Mouse (Mus musculus): ENCODE measurements around the gene Prkn.

The Prkn gene

DNA sequence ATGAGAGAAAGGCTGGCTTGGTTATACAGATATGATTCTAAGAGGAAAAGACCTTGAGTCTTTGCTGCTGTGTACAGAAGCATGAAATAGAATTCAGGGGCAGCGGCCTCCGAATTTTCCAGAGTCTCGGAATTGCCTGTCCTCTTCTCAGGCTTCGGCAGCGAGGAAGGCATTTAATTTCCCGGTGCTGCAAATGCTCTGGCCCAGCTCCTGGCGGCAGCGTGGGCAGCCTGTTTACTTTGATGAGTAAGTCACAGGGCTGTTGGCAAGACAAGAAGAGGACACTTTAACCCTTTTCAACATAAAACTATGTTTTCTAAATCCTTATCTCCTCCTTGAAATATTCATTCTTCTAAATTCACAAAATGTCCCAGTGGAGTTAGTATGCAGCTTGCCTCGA, 462.9 kb downstream of the Prkn start:
- DNase-seq = no peak

GRCm38 (mm10) chr17:11309843-11310242, 469.7 kb downstream of the Prkn start:
- DNase-seq = no peak

GRCm38 (mm10) chr17:11314163-11314562, 474.0 kb downstream of the Prkn start:
- DNase-seq = no peak

GRCm38 (mm10) chr17:11315675-11316074, 475.5 kb downstream of the Prkn start:
- DNase-seq = no peak

- DNase-seq = no peak
Measured at GRCm38 (mm10) chr17:11318946-11319345, 478.8 kb downstream of the Prkn start.

DNA sequence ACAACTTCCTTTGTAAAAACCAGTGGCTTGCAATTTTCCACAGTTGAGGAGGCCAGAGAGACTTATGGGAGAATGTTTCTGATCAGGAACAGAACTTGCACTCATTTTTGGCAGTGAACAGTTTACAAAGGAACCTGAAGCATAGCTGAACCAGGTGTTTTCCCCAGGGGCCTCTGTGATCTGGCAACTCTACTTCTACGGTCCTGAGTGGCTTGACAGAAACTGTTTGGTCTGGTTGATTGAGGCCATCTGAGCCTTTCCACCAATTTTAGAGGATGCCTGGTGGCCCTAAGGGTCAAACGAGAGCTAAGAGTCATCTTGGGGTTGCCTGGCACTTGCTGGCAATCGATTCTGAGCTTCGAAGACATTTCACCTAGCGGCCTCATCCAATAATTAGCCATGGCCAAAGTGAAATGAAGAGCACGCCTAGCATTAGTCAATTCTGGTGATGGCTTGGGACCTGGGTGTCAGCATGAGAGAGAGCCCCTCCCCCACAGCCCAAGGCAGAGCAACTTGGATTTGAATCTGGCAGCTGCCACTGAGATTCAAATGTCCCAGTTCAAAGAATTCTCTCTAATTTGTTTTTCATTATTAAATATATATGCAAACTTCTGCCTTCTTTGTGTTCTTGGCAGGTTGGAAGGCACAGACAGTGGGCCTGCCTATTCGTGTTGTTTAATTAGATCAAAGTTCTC, 479.6 kb downstream of the Prkn start:
- DNase-seq = no peak

DNA sequence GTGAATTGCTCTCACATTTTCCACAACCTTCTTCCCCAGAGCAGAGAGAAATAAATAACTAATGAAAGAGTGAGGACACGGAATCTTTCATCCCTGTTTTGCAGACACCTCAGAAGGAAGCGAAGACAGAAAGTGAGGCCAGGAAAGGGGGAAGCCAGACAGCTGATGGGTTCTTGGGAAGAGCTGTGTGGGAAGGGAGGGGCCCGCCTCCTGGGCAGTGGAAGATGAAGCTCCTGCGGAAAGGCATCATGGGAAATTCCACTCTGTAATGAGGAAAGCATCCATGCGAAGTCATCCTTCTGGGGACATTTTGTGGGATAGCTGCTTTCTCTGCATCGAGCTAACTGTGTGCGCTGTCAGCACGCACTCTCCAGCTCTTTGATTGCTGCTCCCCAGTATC, 491.9 kb downstream of the Prkn start:
- DNase-seq = no peak

DNA sequence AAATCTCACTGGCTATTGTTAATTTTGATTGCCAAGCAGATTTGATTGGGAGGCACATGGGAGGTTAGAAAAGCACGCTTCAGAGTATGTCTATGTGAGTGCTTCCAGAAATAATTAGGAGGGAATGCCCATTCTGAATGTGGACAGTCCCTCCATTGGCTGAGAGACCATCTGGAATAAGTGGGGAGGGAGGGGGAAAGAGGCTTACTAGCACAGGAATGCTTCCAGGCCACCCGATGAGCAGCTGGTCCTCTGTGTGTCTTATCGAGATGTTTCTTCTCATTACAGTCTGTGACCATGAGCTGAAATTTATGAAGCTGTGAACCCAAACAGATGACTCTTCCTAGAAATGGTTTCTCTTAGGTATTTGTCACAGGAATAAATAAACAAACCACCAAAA, 493.6 kb downstream of the Prkn start:
- no peak for DNase-seq

DNA sequence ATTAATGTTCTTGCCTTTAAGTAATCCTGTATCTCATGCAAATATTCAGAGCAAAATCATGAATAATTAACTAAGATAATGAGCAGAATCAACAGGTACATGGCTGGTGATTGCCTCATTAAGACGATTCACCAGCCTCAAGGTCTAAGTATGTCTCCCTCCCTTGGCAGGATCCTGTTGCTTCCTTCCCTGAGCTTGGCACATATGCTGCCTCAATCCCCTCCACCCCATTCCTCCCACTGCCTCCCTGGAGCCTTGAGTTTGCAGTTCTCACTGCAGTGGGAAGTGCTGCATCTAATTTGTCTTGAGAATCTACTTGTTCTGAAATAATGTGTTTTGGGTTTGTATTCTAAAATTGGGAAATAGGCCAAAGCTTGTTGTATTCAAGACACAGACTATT, 496.0 kb downstream of the Prkn start:
- no peak for DNase-seq

GRCm38 (mm10) chr17:11340368-11340767, 500.2 kb downstream of the Prkn start:
- no peak for DNase-seq

DNA sequence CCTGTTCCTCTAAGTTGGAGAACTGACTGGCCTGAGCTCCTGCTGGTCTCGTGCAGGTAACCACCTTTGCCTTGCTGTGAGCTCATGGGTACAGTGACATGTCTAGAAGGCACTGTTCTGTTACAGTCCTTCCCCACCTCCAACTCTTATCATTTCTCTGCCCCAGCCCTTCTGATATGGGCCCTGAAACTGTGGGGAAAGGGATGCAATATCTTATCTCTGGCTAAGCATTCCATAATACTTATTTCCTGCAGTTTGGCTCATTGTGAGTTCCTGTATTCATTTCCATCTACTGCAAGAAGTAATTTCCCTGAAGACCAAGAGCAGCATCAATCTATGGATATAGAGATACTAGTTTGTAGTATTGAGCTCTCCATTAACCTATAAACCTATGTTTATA, 506.1 kb downstream of the Prkn start:
- DNase-seq = no peak

GRCm38 (mm10) chr17:11352778-11353552, 512.8 kb downstream of the Prkn start:
- DNase-seq = no peak

DNA sequence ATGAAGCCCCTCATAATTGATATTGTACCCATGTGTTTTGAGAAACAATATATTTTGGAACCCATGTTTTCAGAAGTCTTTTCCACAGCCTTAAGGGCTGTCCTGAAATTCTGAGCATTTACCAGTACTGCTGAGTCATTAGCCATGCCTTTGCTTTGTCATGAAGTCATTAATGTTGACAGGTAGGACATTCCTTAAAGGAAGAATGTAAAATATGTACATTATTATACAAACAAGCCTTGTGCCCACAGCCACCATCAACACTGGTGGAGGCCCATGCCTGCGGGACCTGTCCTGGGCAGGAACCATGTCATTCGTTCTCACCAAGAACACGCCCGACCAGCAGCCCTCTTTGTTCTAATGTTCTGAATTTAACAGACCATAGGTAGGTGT, 513.4 kb downstream of the Prkn start:
- no peak for DNase-seq

- DNase-seq = no peak
Measured at GRCm38 (mm10) chr17:11354348-11354747, 514.2 kb downstream of the Prkn start.

DNA sequence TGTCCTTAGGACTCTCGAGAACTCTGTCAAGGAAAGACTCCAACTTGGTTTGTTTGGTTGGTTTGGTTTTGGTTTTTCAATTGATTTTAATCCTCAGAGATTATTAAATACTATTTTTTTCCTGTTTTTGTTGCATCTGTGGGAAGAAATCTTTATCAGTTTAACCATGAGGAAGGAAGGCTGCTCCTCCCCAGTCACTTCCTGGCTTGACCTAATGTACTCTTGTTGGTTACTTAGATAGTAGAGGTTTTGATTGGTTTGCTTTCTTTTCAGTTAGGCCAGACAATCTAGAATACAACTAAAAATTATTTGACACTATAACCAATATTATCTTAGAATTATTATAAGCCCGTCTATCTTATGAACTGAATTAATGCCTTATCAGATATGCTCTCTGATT, 535.3 kb downstream of the Prkn start:
- no peak for DNase-seq

- DNase-seq = no peak
Measured at GRCm38 (mm10) chr17:11383364-11383962, 543.3 kb downstream of the Prkn start.

- DNase-seq = no peak
Measured at GRCm38 (mm10) chr17:11385246-11385645, 545.1 kb downstream of the Prkn start.

- no peak for DNase-seq
Measured at GRCm38 (mm10) chr17:11392622-11393294, 552.6 kb downstream of the Prkn start.

GRCm38 (mm10) chr17:11394607-11395006, 554.4 kb downstream of the Prkn start:
- DNase-seq = no peak

DNA sequence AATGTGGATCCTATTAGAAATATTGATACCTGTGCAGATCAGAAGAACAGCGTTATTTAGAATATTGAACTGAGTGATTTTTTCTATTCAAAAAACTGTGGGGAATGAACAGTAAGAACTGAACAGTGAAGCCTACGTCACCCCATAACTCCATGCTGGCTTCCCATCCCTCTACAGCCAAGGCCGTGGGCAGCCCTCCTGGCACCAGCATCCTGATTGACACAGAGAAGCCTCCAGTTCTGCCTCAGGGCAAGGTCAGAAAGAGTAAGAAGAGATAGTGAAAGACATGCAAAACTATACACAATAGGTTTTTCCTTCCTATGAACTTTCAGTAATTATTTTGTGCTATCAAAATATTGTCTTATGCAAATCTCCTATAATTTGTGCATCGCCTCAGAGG, 557.5 kb downstream of the Prkn start:
- no peak for DNase-seq

DNA sequence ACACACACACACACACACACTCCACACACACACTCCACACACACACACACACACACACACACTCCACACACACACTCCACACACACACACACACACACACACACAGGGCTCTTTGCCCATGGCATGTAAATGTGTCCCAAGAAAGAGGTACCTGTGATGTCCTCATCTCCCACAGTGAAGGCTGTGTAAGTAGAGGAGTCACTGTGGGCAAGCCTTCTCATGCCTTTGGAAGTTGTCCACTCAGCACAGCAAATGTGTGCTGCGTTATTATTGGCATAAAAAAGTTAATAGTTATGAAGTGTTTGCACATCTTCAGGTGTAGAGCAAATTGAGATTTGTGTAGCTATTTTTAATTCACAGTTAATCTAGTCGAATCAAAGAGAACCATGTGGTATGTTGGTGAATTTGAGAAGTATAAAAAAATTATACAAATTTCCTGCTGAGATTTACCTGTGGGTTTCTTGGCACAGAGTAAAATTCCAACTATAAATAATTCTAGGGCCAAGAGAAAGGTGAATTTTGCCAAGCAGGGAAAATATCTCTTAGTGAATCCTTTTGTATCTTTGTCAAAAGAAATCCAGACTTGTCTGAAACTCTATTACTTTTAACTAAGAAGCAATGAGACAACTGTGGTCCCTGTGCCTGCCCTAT, 562.2 kb downstream of the Prkn start:
- DNase-seq = no peak

- DNase-seq = no peak
Measured at GRCm38 (mm10) chr17:11411414-11411813, 571.2 kb downstream of the Prkn start.

GRCm38 (mm10) chr17:11413688-11414087, 573.5 kb downstream of the Prkn start:
- no peak for DNase-seq
